Mouse (Mus musculus) kidney, adult 2 months (tissue): ENCODE measurements around the gene Angptl3.

Experiments used
- CTCF ChIP-seq: fragments of 200-500 bp; conservative IDR thresholded peaks from 2 replicates; pipeline ENCODE4 v1.5.1; 2011; ENCODE audit warnings: low read depth, mild to moderate bottlenecking, control low read depth, low read length, moderate library complexity, mixed read lengths; ENCODE audit not compliant: insufficient read depth, insufficient read length
- POLR2A ChIP-seq: fragments of 200-500 bp; IDR thresholded peaks from one replicate; pipeline ENCODE4 v1.6.1; 2011; ENCODE audit warnings: low read depth, low read length, control low read depth

DNA sequence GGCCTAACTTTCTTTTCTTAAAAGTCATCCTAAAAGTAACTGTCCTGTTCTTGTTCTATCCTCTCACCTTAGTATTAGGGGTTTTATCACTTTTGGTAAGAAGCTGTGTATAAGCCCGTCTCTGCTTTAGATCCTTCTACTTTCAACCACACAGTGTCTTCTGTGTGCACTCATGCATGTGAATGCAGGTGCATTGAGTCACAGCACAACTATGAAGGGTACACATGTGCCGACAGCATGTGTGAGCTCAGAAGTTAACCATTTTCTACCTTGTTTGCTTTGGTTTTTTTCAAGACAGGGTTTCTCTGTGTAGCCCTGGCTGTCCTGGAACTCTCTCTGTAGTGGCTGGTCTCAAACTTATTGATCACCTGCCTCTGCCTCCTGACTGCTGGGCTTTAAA, 24.4 kb upstream of the Angptl3 start:
- no peak for TF ChIP-seq CTCF
- no peak for TF ChIP-seq POLR2A
